Mouse (Mus musculus) layer of hippocampus, postnatal 25 days (tissue): ENCODE results near the gene Bnipl. TPM values are rescaled to one million over a fixed set of nuclear protein-coding genes. Genes with fewer than 3 reads are reported as not detected.
A peak's percentile ranks its signal among the peaks of the same experiment; 100 is the strongest.

Source experiments
- DNase-seq, 2 experiments: peaks; one replicate each; pipeline ENCODE4 v3.0.0; 2022; ENCODE audit warnings: mixed read lengths in 2 of 2, low spot score in 1 of 2; ENCODE audit errors: extremely low spot score in 1 of 2
- total RNA-seq, 2 experiments: library from RNA; stranded (reverse); gene quantifications; 2 replicates each; pipeline ENCODE4 v1.2.3; 2021

Bnipl gene
- total RNA-seq, result under 1 TPM; 0.22 to 0.52 TPM

- DNase-seq, result no peak
Measured at GRCm38 (mm10) chr3:95250783-95251424, at the start of gene Bnipl. TSS of gene Bnipl (minus strand) at chr3:95251193.

DNA sequence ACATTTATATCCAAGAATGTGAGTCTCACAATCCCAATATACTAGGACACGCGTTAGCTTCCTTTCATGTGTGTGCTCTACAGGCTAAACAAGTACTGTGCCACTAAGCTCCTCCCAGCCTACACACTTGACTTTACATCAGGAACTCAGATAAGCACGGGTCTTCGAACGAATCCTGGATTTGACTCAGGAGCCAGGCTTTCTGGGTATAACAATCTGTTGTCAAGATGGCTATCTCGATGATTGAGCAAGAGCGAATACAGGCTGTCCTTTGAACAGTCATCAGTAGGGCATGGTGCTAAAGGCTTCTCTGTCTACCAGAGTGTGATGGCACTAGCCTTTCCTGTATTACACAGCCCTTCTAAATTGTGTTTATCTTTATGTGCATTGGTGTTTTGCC, 47.0 kb upstream of the Bnipl start:
- no peak for DNase-seq

DNA sequence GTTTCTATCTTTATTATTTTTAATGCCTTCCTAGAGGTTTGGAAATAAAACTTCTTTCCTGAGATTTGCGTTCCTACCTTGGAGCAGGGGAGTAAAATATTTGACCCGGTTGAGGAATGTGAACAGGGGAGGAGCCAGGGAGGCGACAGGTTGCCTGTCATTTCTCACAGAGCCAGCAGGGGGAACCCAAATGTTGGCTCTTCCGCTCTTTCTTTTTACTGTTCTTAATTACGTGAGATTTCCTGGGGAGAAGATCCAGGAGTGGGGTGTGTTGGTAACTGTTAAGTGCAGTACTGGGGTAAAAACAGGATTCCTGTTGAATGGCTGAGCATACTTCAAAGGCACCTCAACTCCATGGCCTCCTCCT, 45.1 kb upstream of the Bnipl start:
- DNase-seq, result peak in 1 of 2 experiments; percentile 34

GRCm38 (mm10) chr3:95295321-95296102, 44.5 kb upstream of the Bnipl start:
- DNase-seq, result no peak

DNA sequence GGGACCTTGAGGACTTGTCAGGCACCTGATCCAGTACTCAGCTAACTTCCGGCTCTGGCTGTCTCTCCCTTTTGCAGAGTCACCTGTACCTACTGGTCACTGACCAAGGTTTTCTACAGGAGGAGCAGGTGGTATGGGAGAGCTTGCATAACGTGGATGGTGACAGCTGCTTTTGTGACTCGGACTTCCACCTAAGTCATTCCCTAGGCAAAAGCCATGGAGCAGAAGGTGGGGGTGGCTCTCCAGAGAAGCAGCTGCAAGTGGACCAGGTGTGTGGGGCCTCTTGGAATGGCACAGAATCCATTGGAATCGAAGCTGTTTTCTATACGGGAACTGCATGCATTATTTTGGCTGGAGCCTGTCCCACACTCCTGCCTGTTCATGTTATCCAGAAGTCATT, 43.7 kb upstream of the Bnipl start:
- no peak for DNase-seq

GRCm38 (mm10) chr3:95294316-95294715, 43.3 kb upstream of the Bnipl start:
- DNase-seq, result no peak

DNA sequence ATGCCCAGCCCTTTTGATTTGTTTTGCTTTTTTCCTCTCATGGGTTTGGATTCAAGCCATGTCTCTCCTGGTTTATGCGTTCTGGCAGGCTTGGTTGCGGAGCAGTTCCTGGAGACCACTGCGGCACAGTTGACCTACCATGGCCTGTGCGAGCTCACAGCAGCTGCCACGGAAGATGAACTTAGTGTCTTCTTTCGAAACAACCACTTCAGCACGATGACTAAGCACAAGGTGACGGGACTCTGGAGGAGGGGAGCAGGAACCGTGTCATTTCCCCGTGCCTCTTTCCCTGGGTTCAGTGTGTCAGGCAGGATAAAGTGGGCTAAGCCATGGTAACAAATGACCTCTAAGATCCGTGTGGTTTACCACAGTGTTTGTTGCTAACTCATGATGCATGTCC, 42.5 kb upstream of the Bnipl start:
- no peak for DNase-seq

GRCm38 (mm10) chr3:95292899-95293298, 41.9 kb upstream of the Bnipl start:
- DNase-seq, result no peak

GRCm38 (mm10) chr3:95291041-95291440, 40.0 kb upstream of the Bnipl start:
- DNase-seq, result no peak

DNA sequence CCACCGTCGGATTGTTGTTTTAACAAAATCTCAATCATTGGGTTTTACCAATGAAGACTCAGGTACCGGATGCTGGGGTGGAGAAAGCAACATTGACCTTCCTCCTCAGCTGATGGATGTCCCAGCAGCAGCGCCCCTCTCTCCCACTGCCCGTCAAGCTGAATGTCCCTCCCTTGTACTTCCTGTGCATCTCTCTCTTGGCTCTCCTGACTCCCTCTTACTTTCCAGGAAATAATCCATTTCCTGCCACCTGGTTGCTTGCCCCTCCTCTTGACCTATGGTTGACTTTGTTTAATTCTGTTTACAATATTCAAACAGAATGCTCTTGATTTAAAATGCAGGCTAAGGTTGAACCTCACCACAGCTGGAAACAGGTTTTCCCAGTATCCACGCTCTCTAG, 39.2 kb upstream of the Bnipl start:
- no peak for DNase-seq

DNA sequence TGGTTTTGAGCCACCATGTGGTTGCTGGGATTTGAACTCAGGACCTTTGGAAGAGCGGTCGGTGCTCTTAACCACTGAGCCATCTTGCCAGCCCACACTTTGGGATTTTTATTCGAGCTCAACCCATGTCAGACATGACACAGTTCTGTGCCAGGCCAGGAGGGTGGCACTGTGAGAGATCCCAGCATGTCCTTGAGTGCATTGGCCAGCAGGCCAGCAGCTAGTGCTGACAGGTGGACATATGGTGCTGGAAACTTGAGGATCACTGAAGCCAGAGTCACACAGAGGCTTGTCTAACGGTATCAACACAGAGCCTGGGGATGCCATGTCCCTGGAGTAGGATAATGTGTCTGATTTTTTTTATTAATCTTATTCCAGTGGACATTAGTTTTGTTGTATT, 38.4 kb upstream of the Bnipl start:
- DNase-seq, result no peak

- no peak for DNase-seq
Measured at GRCm38 (mm10) chr3:95287541-95287940, 36.5 kb upstream of the Bnipl start.

DNA sequence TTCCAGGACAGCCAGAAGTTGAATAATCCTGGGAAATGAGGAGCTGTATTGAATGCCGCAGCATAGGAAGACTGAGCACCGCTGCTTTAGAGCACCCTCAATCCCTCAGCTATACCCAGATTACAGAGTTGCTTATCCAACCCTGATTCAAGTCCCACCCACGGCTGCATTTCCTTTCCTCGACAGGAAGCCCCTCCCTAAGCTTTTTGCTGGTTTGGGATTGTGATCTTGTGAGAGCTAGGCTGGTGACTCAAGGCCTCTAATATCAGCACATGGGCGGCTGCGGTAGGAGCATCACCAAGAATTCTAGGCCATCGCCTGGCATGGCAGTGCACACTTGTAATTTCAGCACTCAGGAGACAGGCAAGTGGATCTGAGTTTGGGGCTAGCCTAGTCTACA, 35.5 kb upstream of the Bnipl start:
- no peak for DNase-seq

- DNase-seq, result no peak
Measured at GRCm38 (mm10) chr3:95286011-95286410, 35.0 kb upstream of the Bnipl start.

GRCm38 (mm10) chr3:95285390-95285789, 34.4 kb upstream of the Bnipl start:
- DNase-seq, result no peak

- no peak for DNase-seq
Measured at GRCm38 (mm10) chr3:95284501-95285281, 33.7 kb upstream of the Bnipl start.

DNA sequence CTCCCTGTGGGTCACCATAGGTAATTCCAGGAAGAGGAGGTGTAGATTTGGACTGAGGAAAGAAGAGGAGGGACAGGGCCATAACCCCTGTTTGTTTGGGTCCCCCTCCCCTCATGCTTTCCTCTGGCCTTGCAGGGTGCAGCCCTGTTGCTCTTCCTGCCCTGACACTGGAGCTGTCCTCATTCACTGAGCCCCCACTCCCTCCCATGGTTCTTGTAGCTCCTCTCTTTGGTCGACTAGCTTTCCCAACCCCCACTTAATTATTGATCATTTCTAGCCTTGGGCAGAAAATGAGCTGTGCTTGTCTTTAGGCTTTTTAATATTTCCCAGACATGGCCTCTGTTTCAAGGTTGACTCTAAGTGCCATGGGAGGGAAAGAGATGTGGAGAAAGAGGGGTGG, 33.1 kb upstream of the Bnipl start:
- no peak for DNase-seq

GRCm38 (mm10) chr3:95283589-95283941, 32.6 kb upstream of the Bnipl start:
- no peak for DNase-seq

- DNase-seq, result peak; percentile 53 to 61
Measured at GRCm38 (mm10) chr3:95282865-95283588, 32.0 kb upstream of the Bnipl start.

DNA sequence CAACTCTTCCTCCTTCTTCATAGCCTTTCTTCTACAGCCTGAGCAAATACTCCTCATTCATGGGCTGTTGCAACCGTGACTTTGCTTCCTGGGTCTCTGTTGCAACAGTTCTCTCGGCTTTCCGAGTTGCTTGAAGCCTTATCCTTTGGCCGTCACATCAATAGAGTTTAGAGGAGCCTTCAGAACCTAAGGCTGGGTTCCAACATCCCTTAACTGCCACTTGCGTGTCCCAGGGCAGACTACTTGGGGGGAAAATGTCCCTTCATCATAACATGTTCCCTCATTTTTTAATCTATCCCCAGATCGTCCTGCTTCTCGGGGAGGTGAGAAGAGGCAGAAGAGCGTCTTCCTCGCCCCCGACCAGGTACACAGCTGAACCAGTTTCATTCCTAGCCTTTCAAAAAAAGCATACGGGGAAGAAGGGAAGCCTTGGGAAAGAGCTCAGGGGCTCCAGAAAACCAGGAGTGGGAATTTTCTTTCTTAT, 31.4 kb upstream of the Bnipl start:
- DNase-seq, result peak; percentile 15 to 19
